In the genomic region with DNA sequence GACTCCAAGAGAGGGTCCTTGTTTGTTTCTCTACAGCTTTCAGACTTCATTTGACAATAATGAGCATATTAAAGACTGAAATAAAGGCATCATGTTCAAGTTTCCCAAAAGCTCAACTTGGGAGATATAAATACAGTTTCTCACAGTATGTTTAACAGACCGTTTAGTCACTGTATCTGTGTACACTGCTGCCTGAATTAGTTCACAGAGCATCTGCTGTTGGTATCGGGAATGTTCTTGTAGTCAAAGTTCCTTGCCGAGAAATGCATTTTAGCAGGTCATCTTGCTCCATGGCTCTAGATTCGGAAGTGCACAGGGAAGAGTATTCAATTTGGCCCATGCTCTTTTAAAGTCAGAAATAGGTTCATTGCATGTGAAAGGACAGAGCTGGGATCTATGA, we compare ENCODE assay signal across 25 mouse cellular contexts.
"Had no signal": no experiment of that assay in that cellular context is flagged by ENCODE, and none has a peak within 500 bp of the region (broad histone marks: within the 10 kb centered on the region; RNA-seq: fewer than 3 reads in every experiment).

No protein-coding gene starts in this region.

- H3K9me3 ChIP-seq: heart, embryonic 10.5 days; heart, embryonic 12.5 days; hindbrain, embryonic 13.5 days; hindbrain, embryonic 15.5 days; kidney, embryonic 15.5 days; limb, embryonic 13.5 days; limb, embryonic 15.5 days; liver, embryonic 12.5 days had no signal

- H3K4me2 ChIP-seq: heart, embryonic 12.5 days; hindbrain, embryonic 13.5 days; hindbrain, embryonic 15.5 days; kidney, embryonic 15.5 days; limb, embryonic 13.5 days; limb, embryonic 15.5 days; liver, embryonic 12.5 days had no signal

- H3K4me3 ChIP-seq: gastrocnemius, adult 2 months; heart, embryonic 10.5 days; heart, embryonic 12.5 days; hindbrain, embryonic 13.5 days; hindbrain, embryonic 15.5 days; kidney, embryonic 15.5 days; limb, embryonic 13.5 days; limb, embryonic 15.5 days; liver, embryonic 12.5 days had no signal

- ATAC-seq: hindbrain, postnatal 0 days; liver, embryonic 12.5 days had no signal

- DNase-seq: gastrocnemius, adult 2 months; gastrocnemius, postnatal 10 days; gastrocnemius, postnatal 25 days; heart, adult 18-20 months; heart, postnatal 14 days; heart, postnatal 36 days; kidney, adult 11 months; kidney, adult 2 months; kidney, adult 9 months; kidney, postnatal 14 days; kidney, postnatal 36 days; layer of hippocampus, adult 9-11 months; layer of hippocampus, postnatal 36 days; left cerebral cortex, postnatal 4 days had no signal

- H3K36me3 ChIP-seq: hindbrain, embryonic 15.5 days; limb, embryonic 15.5 days; liver, embryonic 12.5 days had no signal

- H3K27ac ChIP-seq: gastrocnemius, adult 2 months; heart, embryonic 10.5 days; hindbrain, embryonic 13.5 days; hindbrain, embryonic 15.5 days; hindbrain, postnatal 0 days; kidney, embryonic 15.5 days; kidney, postnatal 0 days; limb, embryonic 13.5 days; limb, embryonic 15.5 days; liver, embryonic 12.5 days; liver, embryonic 14.5 days had no signal

- H3K9ac ChIP-seq: heart, embryonic 12.5 days; hindbrain, embryonic 13.5 days; hindbrain, embryonic 15.5 days; kidney, embryonic 15.5 days; limb, embryonic 13.5 days; limb, embryonic 15.5 days; liver, embryonic 12.5 days; liver, embryonic 14.5 days had no signal

- H3K27me3 ChIP-seq: heart, embryonic 12.5 days; hindbrain, embryonic 13.5 days; hindbrain, embryonic 15.5 days; kidney, embryonic 15.5 days; limb, embryonic 13.5 days; limb, embryonic 15.5 days; liver, embryonic 12.5 days had no signal
